Mouse (Mus musculus): ENCODE results near the gene Aknad1. TPM values are rescaled to one million over a fixed set of nuclear protein-coding genes. Genes with fewer than 3 reads are reported as not detected.

The Aknad1 gene
- not detected in 2 replicates for polyA plus RNA-seq (2012; ENCODE audit: insufficient read depth, insufficient read length, low replicate concordance, missing spikeins)

- Histone ChIP-seq H3K4me1 (ENCODE audit: control insufficient read depth, insufficient read depth, low read length) (no peaks in the 10 kb centered on the region), H3K27ac (ENCODE audit: insufficient read depth, low read depth, low read length) (no peak within 1 kb of the TSS), H3K4me3 (ENCODE audit: insufficient read depth, low read depth, low read length) (no peak within 1 kb of the TSS)
- TF ChIP-seq CTCF (IDR thresholded peaks at IDR 0.05; ENCODE audit: insufficient read depth, low read depth, low read length) (no peak), POLR2A (IDR thresholded peaks at IDR 0.05; ENCODE audit: insufficient read depth, low read depth, low read length) (no peak)
- 76% methylated on average over 8 of the region's 8 CpGs for WGBS
Measured at GRCm38 (mm10) chr3:108739045-108739708, at the start of gene Aknad1. Aknad1 (plus strand) TSS chr3:108739658.

GRCm38 (mm10) chr3:108689979-108690378 lies 49.5 kb upstream of the Aknad1 start:
- no peak for TF ChIP-seq POLR2A (IDR thresholded peaks at IDR 0.05; ENCODE audit: insufficient read depth, low read depth, low read length)
- peaks cover 6% of the 10 kb centered on the region; the same call in 1 of the 2 replicates for H3K4me1 ChIP-seq (ENCODE audit: control insufficient read depth, insufficient read depth, low read length)
- 21% methylated on average over 4 of the region's 4 CpGs for WGBS
- H3K27ac ChIP-seq (ENCODE audit: insufficient read depth, low read depth, low read length), result no peak overlapping the region
- no peak overlapping the region for H3K4me3 ChIP-seq (ENCODE audit: insufficient read depth, low read depth, low read length)

GRCm38 (mm10) chr3:108694321-108694720 lies 45.1 kb upstream of the Aknad1 start:
- 78% methylated on average over 9 of the region's 9 CpGs for WGBS
- no peaks in the 10 kb centered on the region for H3K4me1 ChIP-seq (ENCODE audit: control insufficient read depth, insufficient read depth, low read length)

GRCm38 (mm10) chr3:108698662-108699061 lies 40.8 kb upstream of the Aknad1 start:
- 95% methylated on average over 8 of the region's 8 CpGs for WGBS
- H3K4me3 ChIP-seq (ENCODE audit: insufficient read depth, low read depth, low read length), result no peak overlapping the region
- no peak overlapping the region for H3K27ac ChIP-seq (ENCODE audit: insufficient read depth, low read depth, low read length)
- TF ChIP-seq CTCF (IDR thresholded peaks at IDR 0.05; ENCODE audit: insufficient read depth, low read depth, low read length), result no peak
- H3K4me1 ChIP-seq (ENCODE audit: control insufficient read depth, insufficient read depth, low read length), result no peaks in the 10 kb centered on the region

More at GRCm38 (mm10) chr3:108694321-108694720, 45.1 kb upstream of the Aknad1 start:
- Histone ChIP-seq H3K27ac (ENCODE audit: insufficient read depth, low read depth, low read length) (no peak overlapping the region), H3K4me3 (ENCODE audit: insufficient read depth, low read depth, low read length) (no peak overlapping the region)
- TF ChIP-seq POLR2A (IDR thresholded peaks at IDR 0.05; ENCODE audit: insufficient read depth, low read depth, low read length) (no peak), CTCF (IDR thresholded peaks at IDR 0.05; ENCODE audit: insufficient read depth, low read depth, low read length) (no peak)

GRCm38 (mm10) chr3:108699786-108700185 lies 39.7 kb upstream of the Aknad1 start:
- TF ChIP-seq CTCF (IDR thresholded peaks at IDR 0.05; ENCODE audit: insufficient read depth, low read depth, low read length), result no peak
- TF ChIP-seq POLR2A (IDR thresholded peaks at IDR 0.05; ENCODE audit: insufficient read depth, low read depth, low read length), result no peak
- no peak overlapping the region for H3K4me3 ChIP-seq (ENCODE audit: insufficient read depth, low read depth, low read length)
- no peaks in the 10 kb centered on the region for H3K4me1 ChIP-seq (ENCODE audit: control insufficient read depth, insufficient read depth, low read length)
- no peak overlapping the region for H3K27ac ChIP-seq (ENCODE audit: insufficient read depth, low read depth, low read length)
- WGBS, result 87% methylated on average over 4 of the region's 4 CpGs

GRCm38 (mm10) chr3:108701256-108701655 lies 38.2 kb upstream of the Aknad1 start:
- no peaks in the 10 kb centered on the region for H3K4me1 ChIP-seq (ENCODE audit: control insufficient read depth, insufficient read depth, low read length)
- 95% methylated on average over 1 of the region's 1 CpGs for WGBS
- no peak overlapping the region for H3K27ac ChIP-seq (ENCODE audit: insufficient read depth, low read depth, low read length)
- TF ChIP-seq POLR2A (IDR thresholded peaks at IDR 0.05; ENCODE audit: insufficient read depth, low read depth, low read length), result no peak
- TF ChIP-seq CTCF (IDR thresholded peaks at IDR 0.05; ENCODE audit: insufficient read depth, low read depth, low read length), result no peak
- H3K4me3 ChIP-seq (ENCODE audit: insufficient read depth, low read depth, low read length), result no peak overlapping the region

GRCm38 (mm10) chr3:108702789-108703188 lies 36.7 kb upstream of the Aknad1 start:
- Histone ChIP-seq H3K4me3 (ENCODE audit: insufficient read depth, low read depth, low read length) (no peak overlapping the region), H3K27ac (ENCODE audit: insufficient read depth, low read depth, low read length) (no peak overlapping the region), H3K4me1 (ENCODE audit: control insufficient read depth, insufficient read depth, low read length) (0 out of 2 replicates have a peak, but pooled peaks cover 2% of the 10 kb centered on the region)
- TF ChIP-seq CTCF (IDR thresholded peaks at IDR 0.05; ENCODE audit: insufficient read depth, low read depth, low read length) (no peak), POLR2A (IDR thresholded peaks at IDR 0.05; ENCODE audit: insufficient read depth, low read depth, low read length) (no peak)
- WGBS, result 90% methylated on average over 8 of the region's 8 CpGs

- no peak overlapping the region for H3K27ac ChIP-seq (ENCODE audit: insufficient read depth, low read depth, low read length)
- 0 out of 2 replicates have a peak, but pooled peaks cover 2% of the 10 kb centered on the region for H3K4me1 ChIP-seq (ENCODE audit: control insufficient read depth, insufficient read depth, low read length)
- TF ChIP-seq CTCF (IDR thresholded peaks at IDR 0.05; ENCODE audit: insufficient read depth, low read depth, low read length) (no peak), POLR2A (IDR thresholded peaks at IDR 0.05; ENCODE audit: insufficient read depth, low read depth, low read length) (no peak)
- 91% methylated on average over 5 of the region's 5 CpGs for WGBS
- no peak overlapping the region for H3K4me3 ChIP-seq (ENCODE audit: insufficient read depth, low read depth, low read length)
Measured at GRCm38 (mm10) chr3:108711296-108711695, 28.2 kb upstream of the Aknad1 start.

GRCm38 (mm10) chr3:108713065-108713675 lies 26.3 kb upstream of the Aknad1 start:
- WGBS, result 54% methylated on average over 3 of the region's 3 CpGs
- Histone ChIP-seq H3K4me3 (ENCODE audit: insufficient read depth, low read depth, low read length) (no peak overlapping the region), H3K27ac (ENCODE audit: insufficient read depth, low read depth, low read length) (no peak overlapping the region), H3K4me1 (ENCODE audit: control insufficient read depth, insufficient read depth, low read length) (no peaks in the 10 kb centered on the region)
- no peak for TF ChIP-seq POLR2A (IDR thresholded peaks at IDR 0.05; ENCODE audit: insufficient read depth, low read depth, low read length)
- no peak for TF ChIP-seq CTCF (IDR thresholded peaks at IDR 0.05; ENCODE audit: insufficient read depth, low read depth, low read length)

Data from olfactory bulb, adult 2 months (tissue).